Mouse (Mus musculus) liver, embryonic 13.5 days (tissue): ENCODE data around the gene Phc2. TPM values are rescaled to one million over a fixed set of nuclear protein-coding genes. Genes with fewer than 3 reads are reported as not detected.

Experiments
- ATAC-seq: fragments of 200-750 bp; cut with Nextera tagmentation; 2 replicates; pipeline ENCODE4 v1.8.0; 2017; ENCODE audit warnings: low read depth, mild to moderate bottlenecking, moderate number of reproducible peaks, moderate library complexity
- DNase-seq: peaks from one replicate; pipeline ENCODE4 v3.0.0; 2022
- H3K27ac ChIP-seq: fragments of 300-500 bp; sonication (generic); 2 replicates; pipeline ENCODE4 v1.5.1; 2015; ENCODE audit warnings: moderate library complexity, mild to moderate bottlenecking, inconsistent platforms
- H3K27me3 ChIP-seq: fragments of 300-500 bp; sonication (generic); 2 replicates; pipeline ENCODE4 v1.6.1; 2015; ENCODE audit warnings: mild to moderate bottlenecking, inconsistent platforms
- H3K36me3 ChIP-seq: fragments of 300-500 bp; sonication (generic); 2 replicates; pipeline ENCODE4 v1.6.1; 2015; ENCODE audit warnings: mild to moderate bottlenecking, inconsistent platforms
- H3K4me1 ChIP-seq: fragments of 300-500 bp; sonication (generic); replicated peaks from 2 replicates; pipeline ENCODE4 v1.6.1; 2015; ENCODE audit warnings: inconsistent platforms
- H3K4me2 ChIP-seq: fragments of 300-500 bp; sonication (generic); 2 replicates; pipeline ENCODE4 v1.6.1; 2015; ENCODE audit warnings: inconsistent platforms, mild to moderate bottlenecking, moderate library complexity
- H3K4me3 ChIP-seq: fragments of 300-500 bp; sonication (generic); replicated peaks from 2 replicates; pipeline ENCODE4 v1.5.1; 2015; ENCODE audit warnings: mild to moderate bottlenecking, inconsistent platforms
- H3K9ac ChIP-seq: fragments of 300-500 bp; sonication (generic); 2 replicates; pipeline ENCODE4 v1.6.1; 2015; ENCODE audit warnings: mild to moderate bottlenecking, inconsistent platforms
- H3K9me3 ChIP-seq: fragments of 300-500 bp; sonication (generic); replicated peaks from 2 replicates; pipeline ENCODE4 v1.6.1; 2016; ENCODE audit warnings: inconsistent platforms
- WGBS: fragments of 180-500 bp; shearing (Covaris S2); methylation state at CpG from one replicate; pipeline ENCODE4 v1.1.7; 2015; ENCODE audit not compliant: insufficient replicate concordance; 5-methylcytosine and 5-hydroxymethylcytosine counted together
- polyA plus RNA-seq: library from polyadenylated mRNA; unstranded; fragments of >200 nt; fragmentation: Nextera tagmentation; extraction: Ambion mirVana; gene quantifications from 2 replicates; pipeline ENCODE4 v1.2.1, GENCODE M21; 2015

Gene Phc2
- polyA plus RNA-seq, 1 experiment from 2014 or later: 12.9 TPM

- no peak for DNase-seq
- no peaks in the 10 kb centered on the region for H3K9me3 ChIP-seq
- H3K36me3 ChIP-seq: peaks cover 32% of the 10 kb centered on the region
- peaks cover 9% of the 10 kb centered on the region for H3K4me1 ChIP-seq
- no peak overlapping the region for H3K4me2 ChIP-seq
- 0 out of 2 replicates have a peak, but pooled peaks cover 2% of the 10 kb centered on the region for H3K27me3 ChIP-seq
- no peak overlapping the region for H3K9ac ChIP-seq
- ATAC-seq: no peak
- H3K27ac ChIP-seq: no peak overlapping the region
- H3K4me3 ChIP-seq: no peak overlapping the region
- WGBS: 81% methylated on average over 5 of the region's 5 CpGs
These were observed 116.2 kb downstream of the Phc2 start for GRCm38 (mm10) chr4:128770698-128771097.

- DNase-seq: no peak
- H3K4me2 ChIP-seq: no peak overlapping the region
- peaks cover 9% of the 10 kb centered on the region for H3K4me1 ChIP-seq
- 86% methylated on average over 11 of the region's 11 CpGs for WGBS
- no peak overlapping the region for H3K4me3 ChIP-seq
- ATAC-seq: no peak
- no peak overlapping the region for H3K27ac ChIP-seq
- H3K9me3 ChIP-seq: no peaks in the 10 kb centered on the region
- H3K36me3 ChIP-seq: peaks cover 60% of the 10 kb centered on the region
- H3K27me3 ChIP-seq: no peaks in the 10 kb centered on the region
- no peak overlapping the region for H3K9ac ChIP-seq
These were observed 119.3 kb downstream of the Phc2 start for GRCm38 (mm10) chr4:128773820-128774219.

GRCm38 (mm10) chr4:128774467-128774866, 120.0 kb downstream of the Phc2 start:
- Histone ChIP-seq H3K27me3 (no peaks in the 10 kb centered on the region), H3K27ac (no peak overlapping the region), H3K36me3 (peaks cover 64% of the 10 kb centered on the region), H3K4me1 (peaks cover 8% of the 10 kb centered on the region), H3K9me3 (no peaks in the 10 kb centered on the region), H3K4me2 (no peak overlapping the region), H3K9ac (no peak overlapping the region), H3K4me3 (no peak overlapping the region)
- DNase-seq: peak; percentile 20
- no peak; the same call in 1 of the 2 replicates for ATAC-seq
- 93% methylated on average over 9 of the region's 9 CpGs for WGBS

- Histone ChIP-seq H3K4me3 (no peak overlapping the region), H3K27me3 (no peaks in the 10 kb centered on the region), H3K36me3 (peaks cover 87% of the 10 kb centered on the region), H3K27ac (no peak overlapping the region), H3K4me1 (no peaks in the 10 kb centered on the region), H3K9me3 (no peaks in the 10 kb centered on the region), H3K9ac (no peak overlapping the region), H3K4me2 (no peak overlapping the region)
- peak; percentile 57 for DNase-seq
- WGBS: 49% methylated on average over 20 of the region's 20 CpGs
- peak; percentile 41; the same call in 1 of the 2 replicates for ATAC-seq
These were observed 122.2 kb downstream of the Phc2 start for GRCm38 (mm10) chr4:128776568-128777289.

- Histone ChIP-seq H3K9me3 (no peaks in the 10 kb centered on the region), H3K27me3 (no peaks in the 10 kb centered on the region), H3K4me3 (no peak overlapping the region), H3K4me1 (peaks cover 7% of the 10 kb centered on the region), H3K4me2 (no peak overlapping the region), H3K9ac (no peak overlapping the region), H3K36me3 (peaks cover 93% of the 10 kb centered on the region), H3K27ac (no peak overlapping the region)
- ATAC-seq (no peak), DNase-seq (no peak)
- 81% methylated on average over 11 of the region's 11 CpGs for WGBS
These were observed 123.1 kb downstream of the Phc2 start for GRCm38 (mm10) chr4:128777593-128777992.

GRCm38 (mm10) chr4:128782037-128782436, 127.5 kb downstream of the Phc2 start:
- H3K27ac ChIP-seq: 0 out of 2 replicates have a peak overlapping the region, but pooled peaks have one; percentile 38
- H3K9me3 ChIP-seq: no peaks in the 10 kb centered on the region
- peaks cover 92% of the 10 kb centered on the region for H3K36me3 ChIP-seq
- WGBS: 80% methylated on average over 7 of the region's 7 CpGs
- ATAC-seq (no peak), DNase-seq (no peak)
- peaks cover 15% of the 10 kb centered on the region for H3K4me1 ChIP-seq
- H3K4me3 ChIP-seq: no peak overlapping the region
- no peaks in the 10 kb centered on the region for H3K27me3 ChIP-seq
- no peak overlapping the region for H3K9ac ChIP-seq
- H3K4me2 ChIP-seq: no peak overlapping the region

- Histone ChIP-seq H3K27ac (peak overlapping the region; percentile 38), H3K4me2 (no peak overlapping the region), H3K4me3 (no peak overlapping the region), H3K9ac (no peak overlapping the region; the same call in 1 of the 2 replicates), H3K27me3 (no peaks in the 10 kb centered on the region), H3K9me3 (no peaks in the 10 kb centered on the region), H3K36me3 (peaks cover 91% of the 10 kb centered on the region), H3K4me1 (peaks cover 15% of the 10 kb centered on the region)
- 19% methylated on average over 4 of the region's 4 CpGs for WGBS
- DNase-seq (no peak), ATAC-seq (peak; percentile 69)
These were observed 128.1 kb downstream of the Phc2 start for GRCm38 (mm10) chr4:128782645-128783044.

GRCm38 (mm10) chr4:128784950-128785631, 130.6 kb downstream of the Phc2 start:
- Histone ChIP-seq H3K36me3 (peaks cover 83% of the 10 kb centered on the region), H3K27ac (no peak overlapping the region), H3K9ac (no peak overlapping the region), H3K9me3 (no peaks in the 10 kb centered on the region), H3K4me2 (no peak overlapping the region), H3K4me1 (peaks cover 20% of the 10 kb centered on the region), H3K4me3 (no peak overlapping the region), H3K27me3 (no peaks in the 10 kb centered on the region)
- 82% methylated on average over 15 of the region's 15 CpGs for whole genome bisulfite sequencing
- no peak for DNase-seq
- no peak for ATAC-seq

- DNase-seq (no peak), ATAC-seq (no peak)
- H3K36me3 ChIP-seq: peaks cover 73% of the 10 kb centered on the region
- no peak overlapping the region for H3K27ac ChIP-seq
- 87% methylated on average over 11 of the region's 11 CpGs for WGBS
- H3K9me3 ChIP-seq: no peaks in the 10 kb centered on the region
- H3K27me3 ChIP-seq: no peaks in the 10 kb centered on the region
- H3K4me3 ChIP-seq: no peak overlapping the region
- H3K4me1 ChIP-seq: peaks cover 26% of the 10 kb centered on the region
- no peak overlapping the region for H3K9ac ChIP-seq
- H3K4me2 ChIP-seq: no peak overlapping the region
These were observed 131.6 kb downstream of the Phc2 start for GRCm38 (mm10) chr4:128785921-128786654.

- H3K27ac ChIP-seq: no peak overlapping the region
- H3K4me2 ChIP-seq: no peak overlapping the region
- H3K4me1 ChIP-seq: peaks cover 28% of the 10 kb centered on the region
- ATAC-seq (no peak), DNase-seq (no peak)
- H3K4me3 ChIP-seq: no peak overlapping the region
- no peaks in the 10 kb centered on the region for H3K9me3 ChIP-seq
- WGBS: 84% methylated on average over 24 of the region's 24 CpGs
- H3K9ac ChIP-seq: no peak overlapping the region
- no peaks in the 10 kb centered on the region for H3K27me3 ChIP-seq
- H3K36me3 ChIP-seq: peaks cover 66% of the 10 kb centered on the region
These were observed 132.8 kb downstream of the Phc2 start for GRCm38 (mm10) chr4:128787023-128787939.
